Mouse (Mus musculus): ENCODE results near the gene Apof.

Apof gene

DNA sequence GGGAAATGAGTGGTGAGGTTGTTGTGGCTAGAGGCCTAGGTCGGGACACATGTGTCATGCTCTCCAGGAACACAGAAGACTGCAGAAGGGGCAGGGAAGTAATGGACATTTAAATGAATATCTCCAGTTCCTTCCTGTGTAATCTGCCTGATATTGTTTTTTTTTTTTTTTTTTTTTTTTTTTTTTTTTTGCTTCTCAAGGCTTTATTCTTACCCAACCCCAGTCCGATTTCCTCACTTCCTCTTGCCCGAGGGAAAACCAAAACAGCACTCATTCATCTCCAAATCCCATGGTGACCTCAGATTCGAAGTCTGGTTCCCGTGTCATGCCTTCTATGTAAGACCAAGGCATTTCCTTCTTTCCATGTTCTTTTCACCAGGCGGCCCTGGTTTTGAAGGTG is 29.8 kb downstream of the Apof start:
- no peak for DNase-seq (ENCODE audit: low spot score in 2 of 2)

DNA sequence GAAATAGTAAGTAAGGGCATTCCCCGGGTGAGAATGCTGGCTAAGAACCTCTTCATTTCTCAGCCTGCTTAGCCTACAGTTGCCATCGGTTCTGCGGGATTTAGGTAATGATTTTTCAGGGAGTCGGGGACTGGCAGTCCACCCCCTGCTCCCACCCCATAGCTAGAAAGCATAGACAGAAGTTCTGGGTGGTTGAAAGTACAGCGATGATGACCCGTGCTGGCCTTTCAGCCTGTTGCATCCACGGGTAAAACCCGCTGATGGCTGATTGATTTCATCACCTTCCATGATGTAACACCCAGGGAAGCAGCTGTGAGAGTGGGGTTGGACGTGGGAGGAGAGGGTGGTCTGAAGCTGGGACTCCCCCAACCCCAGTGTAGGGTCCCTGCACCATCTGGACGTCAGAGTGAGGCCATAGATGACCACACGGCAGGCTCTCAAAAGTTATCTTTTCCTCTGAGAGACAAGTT is 30.3 kb downstream of the Apof start, which contains the start of gene Il23a:
TSS of gene Il23a (minus strand) at position 51 of the 470 bp plus-strand sequence.
- no peak for DNase-seq (ENCODE audit: low spot score in 2 of 2)

DNA sequence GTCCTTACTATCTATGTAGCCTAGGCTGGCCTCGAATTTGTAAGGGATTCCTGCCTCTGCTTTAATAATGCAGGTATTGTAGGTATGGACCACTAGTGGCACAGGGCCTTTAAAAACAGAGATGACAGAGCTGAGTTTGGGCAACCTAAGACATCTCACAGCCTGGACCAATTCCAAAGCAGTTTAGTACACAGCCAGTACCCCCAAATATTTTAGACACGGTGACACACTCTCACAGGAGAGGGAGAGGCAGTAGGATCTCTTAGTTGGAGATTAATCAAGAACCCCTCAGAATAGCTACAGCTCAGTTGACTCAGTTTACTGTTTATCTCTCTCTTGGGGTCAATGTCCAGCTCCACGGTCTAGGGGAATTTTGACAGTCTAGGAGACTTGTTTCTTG is 33.9 kb downstream of the Apof start:
- DNase-seq (ENCODE audit: low spot score in 2 of 2): no peak

DNA sequence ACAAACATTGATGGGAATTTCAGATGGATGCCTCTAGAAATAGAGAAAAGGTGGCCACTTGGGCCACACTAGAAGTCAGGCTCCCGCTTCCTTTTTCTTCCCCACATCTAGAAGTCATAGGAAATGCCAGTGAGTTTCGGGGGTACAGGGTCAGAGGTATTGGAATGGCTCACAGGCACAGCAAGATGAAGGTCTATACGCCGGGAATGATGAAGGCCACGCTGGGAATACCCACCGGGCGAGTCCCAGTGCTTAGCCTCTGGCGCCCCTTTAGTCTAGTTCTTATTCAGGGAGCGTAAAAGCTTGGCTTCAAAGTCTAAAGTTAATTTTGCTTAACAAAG is 34.3 kb downstream of the Apof start:
- DNase-seq (ENCODE audit: low spot score in 2 of 2): no peak

DNA sequence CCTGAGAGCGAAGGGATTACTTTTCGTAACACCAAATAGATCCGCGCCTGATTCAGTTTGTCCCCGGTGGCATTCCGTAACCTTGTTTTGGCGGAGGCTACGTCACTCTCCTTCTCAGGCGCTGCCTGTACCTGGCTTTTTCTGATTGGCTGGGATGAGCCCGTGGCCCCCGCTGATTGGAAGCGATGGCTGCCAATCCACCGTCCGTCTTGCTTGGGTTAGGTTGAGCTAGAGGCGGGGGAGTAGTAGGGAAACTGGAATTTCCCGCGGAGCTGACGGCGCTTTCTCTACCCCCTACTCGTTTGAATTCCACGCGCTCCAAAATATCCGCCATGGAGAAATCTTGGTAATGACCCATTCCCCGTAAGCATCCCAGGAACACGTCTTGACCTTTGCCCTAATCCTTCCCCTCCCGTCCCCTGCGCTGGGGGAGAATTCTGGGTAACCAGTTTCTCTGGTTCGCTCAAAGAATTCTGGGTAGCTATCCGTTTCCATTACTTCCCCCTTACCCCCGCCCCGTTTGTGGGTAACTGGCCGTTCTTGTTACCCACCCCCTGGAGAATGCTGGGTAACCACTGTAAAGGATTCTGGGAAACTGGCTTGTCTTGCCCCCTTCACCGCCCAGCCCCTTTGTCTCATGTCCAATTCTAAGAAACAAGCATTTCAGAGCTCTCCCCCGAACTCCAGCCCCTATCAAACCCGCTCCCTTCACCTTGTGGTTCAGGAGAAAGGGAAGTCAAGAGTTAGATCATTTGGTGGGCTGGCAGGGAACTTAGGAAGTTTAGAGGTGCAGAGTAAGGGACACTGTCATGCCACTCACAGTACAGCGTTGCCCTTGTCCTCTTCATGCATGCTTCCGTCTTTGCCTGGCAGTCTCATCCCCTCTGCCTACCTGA is 34.9 kb downstream of the Apof start, which contains the start of gene Pan2:
TSS of gene Pan2 (plus strand) at position 210 of the 896 bp plus-strand sequence.
- peak; percentile 100 for DNase-seq (ENCODE audit: low spot score in 2 of 2)

DNA sequence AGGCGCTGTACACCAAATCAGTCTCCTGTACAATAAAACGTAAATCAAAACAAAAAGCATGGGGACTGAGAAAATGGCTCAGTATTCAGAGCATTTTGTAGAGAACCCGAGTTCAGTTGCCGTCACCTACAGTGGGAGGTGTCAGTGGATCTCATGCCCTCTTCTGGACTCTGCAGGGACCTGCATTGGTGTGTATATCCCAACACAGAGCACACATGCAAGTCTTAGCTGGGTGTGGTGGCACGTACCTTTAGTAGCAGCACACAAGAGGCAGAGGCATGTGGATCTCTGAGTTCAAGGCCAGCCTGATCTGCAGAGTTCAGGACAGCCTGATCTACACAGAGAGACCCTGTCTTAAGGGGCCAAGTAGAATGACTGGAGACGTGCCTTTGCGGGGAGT is 41.2 kb downstream of the Apof start:
- no peak for DNase-seq (ENCODE audit: low spot score in 2 of 2)

DNA sequence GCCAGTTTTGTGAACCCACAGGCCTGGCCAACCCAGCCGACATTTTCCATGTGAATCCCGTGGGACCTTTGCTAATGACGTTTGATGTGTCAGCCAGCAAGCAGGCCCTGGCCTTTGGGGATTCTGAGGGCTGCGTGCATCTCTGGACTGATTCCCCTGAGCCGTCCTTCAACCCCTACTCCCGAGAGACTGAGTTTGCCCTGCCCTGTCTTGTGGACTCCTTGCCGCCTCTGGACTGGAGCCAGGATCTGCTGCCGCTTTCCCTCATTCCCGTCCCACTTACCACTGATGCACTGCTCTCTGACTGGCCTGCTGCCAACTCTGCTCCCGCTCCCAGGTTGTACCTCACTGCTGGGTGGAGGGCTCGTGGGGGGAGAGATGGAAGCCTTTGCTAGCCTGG is 41.7 kb downstream of the Apof start:
- DNase-seq (ENCODE audit: low spot score in 2 of 2): peak; percentile 56 to 64

DNA sequence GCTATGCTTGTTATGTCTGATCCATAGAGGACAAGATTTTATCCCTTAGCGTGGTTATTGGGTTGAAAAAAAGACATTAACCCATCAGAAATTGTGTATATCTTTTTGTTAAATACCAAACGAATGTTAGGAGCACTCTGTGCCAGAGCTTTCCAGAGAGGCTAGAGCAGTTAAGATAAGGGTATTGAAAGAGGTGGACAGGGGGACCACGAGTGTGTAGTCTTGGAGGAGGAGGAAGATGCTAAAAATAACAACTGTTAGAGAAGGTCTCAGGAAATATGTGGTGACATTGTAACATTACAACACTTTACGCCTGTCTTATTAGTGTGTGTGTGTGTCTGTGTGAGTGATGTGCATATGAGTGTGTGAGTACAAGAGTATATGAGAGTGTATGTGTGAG is 42.4 kb downstream of the Apof start:
- no peak for DNase-seq (ENCODE audit: low spot score in 2 of 2)

DNA sequence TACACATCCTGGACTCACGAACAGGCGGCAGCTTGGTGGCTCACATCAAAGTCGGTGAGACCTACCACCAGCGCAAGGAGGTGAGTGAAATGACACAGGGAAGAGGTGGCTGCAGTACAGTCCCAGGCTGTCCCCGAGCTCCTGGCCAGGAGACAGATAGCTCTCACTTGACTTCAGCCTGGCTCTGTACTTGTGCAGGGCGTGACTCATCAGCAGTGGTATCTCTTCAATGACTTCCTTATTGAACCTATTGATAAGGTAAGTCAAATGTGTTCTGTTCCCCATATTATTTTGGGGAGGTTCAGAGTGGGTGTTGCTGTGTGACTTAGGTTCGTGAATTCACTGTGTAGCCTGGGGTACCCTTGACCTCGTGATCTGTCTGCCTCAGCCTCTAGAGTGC is 47.1 kb downstream of the Apof start:
- no peak for DNase-seq (ENCODE audit: low spot score in 2 of 2)

All from right cerebral cortex, postnatal 10 days (tissue).